Mouse (Mus musculus) liver, embryonic 13.5 days (tissue): ENCODE results near the gene Rnf39. TPM values are rescaled to one million over a fixed set of nuclear protein-coding genes. Genes with fewer than 3 reads are reported as not detected.
A peak's percentile ranks its signal among the peaks of the same experiment; 100 is the strongest.

ENCODE experiments used
- ATAC-seq: fragments of 200-750 bp; cut with Nextera tagmentation; 2 replicates; pipeline ENCODE4 v1.8.0; 2017; ENCODE audit warnings: low read depth, mild to moderate bottlenecking, moderate number of reproducible peaks, moderate library complexity
- DNase-seq: peaks from one replicate; pipeline ENCODE4 v3.0.0; 2022
- H3K27ac ChIP-seq: fragments of 300-500 bp; sonication (generic); 2 replicates; pipeline ENCODE4 v1.5.1; 2015; ENCODE audit warnings: moderate library complexity, mild to moderate bottlenecking, inconsistent platforms
- H3K27me3 ChIP-seq: fragments of 300-500 bp; sonication (generic); 2 replicates; pipeline ENCODE4 v1.6.1; 2015; ENCODE audit warnings: mild to moderate bottlenecking, inconsistent platforms
- H3K36me3 ChIP-seq: fragments of 300-500 bp; sonication (generic); 2 replicates; pipeline ENCODE4 v1.6.1; 2015; ENCODE audit warnings: mild to moderate bottlenecking, inconsistent platforms
- H3K4me1 ChIP-seq: fragments of 300-500 bp; sonication (generic); replicated peaks from 2 replicates; pipeline ENCODE4 v1.6.1; 2015; ENCODE audit warnings: inconsistent platforms
- H3K4me2 ChIP-seq: fragments of 300-500 bp; sonication (generic); 2 replicates; pipeline ENCODE4 v1.6.1; 2015; ENCODE audit warnings: inconsistent platforms, mild to moderate bottlenecking, moderate library complexity
- H3K4me3 ChIP-seq: fragments of 300-500 bp; sonication (generic); replicated peaks from 2 replicates; pipeline ENCODE4 v1.5.1; 2015; ENCODE audit warnings: mild to moderate bottlenecking, inconsistent platforms
- H3K9ac ChIP-seq: fragments of 300-500 bp; sonication (generic); 2 replicates; pipeline ENCODE4 v1.6.1; 2015; ENCODE audit warnings: mild to moderate bottlenecking, inconsistent platforms
- H3K9me3 ChIP-seq: fragments of 300-500 bp; sonication (generic); replicated peaks from 2 replicates; pipeline ENCODE4 v1.6.1; 2016; ENCODE audit warnings: inconsistent platforms
- WGBS: fragments of 180-500 bp; shearing (Covaris S2); methylation state at CpG from one replicate; pipeline ENCODE4 v1.1.7; 2015; ENCODE audit not compliant: insufficient replicate concordance; 5-methylcytosine and 5-hydroxymethylcytosine counted together
- polyA plus RNA-seq: library from polyadenylated mRNA; unstranded; fragments of >200 nt; fragmentation: Nextera tagmentation; extraction: Ambion mirVana; gene quantifications from 2 replicates; pipeline ENCODE4 v1.2.1, GENCODE M21; 2015

Rnf39 gene
- polyA plus RNA-seq, 1 experiment from 2014 or later, result not detected

- ATAC-seq (no peak), DNase-seq (no peak)
- H3K27me3 ChIP-seq, result peaks cover 28% of the 10 kb centered on the region; the same call in 1 of the 2 replicates
- 43% methylated on average over 2 of the region's 2 CpGs for WGBS
- no peak overlapping the region for H3K4me2 ChIP-seq
- no peaks in the 10 kb centered on the region for H3K9me3 ChIP-seq
- no peaks in the 10 kb centered on the region for H3K36me3 ChIP-seq
- no peak overlapping the region for H3K4me3 ChIP-seq
- no peak overlapping the region for H3K9ac ChIP-seq
- H3K27ac ChIP-seq, result no peak overlapping the region
- H3K4me1 ChIP-seq, result no peaks in the 10 kb centered on the region
Measured at GRCm38 (mm10) chr17:36912031-36912430, 30.7 kb upstream of the Rnf39 start.

DNA sequence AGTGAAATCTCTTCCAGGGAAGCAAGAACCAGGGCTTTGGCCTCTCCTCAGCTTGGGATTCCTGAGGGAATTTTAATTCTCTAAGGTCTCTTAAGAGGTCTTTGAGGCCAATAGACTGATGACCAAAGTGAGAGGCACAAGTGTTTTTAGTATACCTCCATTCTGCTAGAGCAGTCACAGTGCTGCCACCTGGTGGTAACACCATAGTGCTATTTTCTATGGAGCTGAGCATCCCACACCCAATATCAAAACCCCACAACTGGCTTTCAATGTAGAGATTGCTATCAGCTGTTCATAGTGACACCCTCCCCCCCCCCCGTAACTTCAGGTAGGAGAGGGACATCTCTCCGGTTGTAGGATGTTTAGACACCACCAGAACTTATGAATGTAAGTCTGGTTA, 28.6 kb upstream of the Rnf39 start:
- Histone ChIP-seq H3K4me3 (no peak overlapping the region), H3K27me3 (peaks cover 29% of the 10 kb centered on the region; the same call in 1 of the 2 replicates), H3K36me3 (no peaks in the 10 kb centered on the region), H3K27ac (no peak overlapping the region), H3K9ac (no peak overlapping the region), H3K4me2 (no peak overlapping the region), H3K9me3 (no peaks in the 10 kb centered on the region), H3K4me1 (no peaks in the 10 kb centered on the region)
- ATAC-seq (no peak), DNase-seq (peak; percentile 43)
- WGBS, result 19% methylated on average over 2 of the region's 2 CpGs

GRCm38 (mm10) chr17:36915076-36915475, 27.6 kb upstream of the Rnf39 start:
- Histone ChIP-seq H3K4me1 (no peaks in the 10 kb centered on the region), H3K27ac (no peak overlapping the region), H3K4me2 (no peak overlapping the region), H3K4me3 (no peak overlapping the region), H3K9me3 (no peaks in the 10 kb centered on the region), H3K36me3 (no peaks in the 10 kb centered on the region), H3K9ac (no peak overlapping the region), H3K27me3 (peaks cover 24% of the 10 kb centered on the region; the same call in 1 of the 2 replicates)
- ATAC-seq (no peak), DNase-seq (no peak)
- WGBS, result 11% methylated on average over 9 of the region's 9 CpGs

- Histone ChIP-seq H3K4me3 (no peak overlapping the region), H3K4me2 (no peak overlapping the region), H3K9ac (no peak overlapping the region), H3K4me1 (no peaks in the 10 kb centered on the region), H3K36me3 (no peaks in the 10 kb centered on the region), H3K27ac (no peak overlapping the region), H3K27me3 (peaks cover 15% of the 10 kb centered on the region; the same call in 1 of the 2 replicates), H3K9me3 (no peaks in the 10 kb centered on the region)
- ATAC-seq (no peak), DNase-seq (no peak)
- 51% methylated on average over 15 of the region's 15 CpGs for WGBS
Measured at GRCm38 (mm10) chr17:36920239-36920638, 22.5 kb upstream of the Rnf39 start.

DNA sequence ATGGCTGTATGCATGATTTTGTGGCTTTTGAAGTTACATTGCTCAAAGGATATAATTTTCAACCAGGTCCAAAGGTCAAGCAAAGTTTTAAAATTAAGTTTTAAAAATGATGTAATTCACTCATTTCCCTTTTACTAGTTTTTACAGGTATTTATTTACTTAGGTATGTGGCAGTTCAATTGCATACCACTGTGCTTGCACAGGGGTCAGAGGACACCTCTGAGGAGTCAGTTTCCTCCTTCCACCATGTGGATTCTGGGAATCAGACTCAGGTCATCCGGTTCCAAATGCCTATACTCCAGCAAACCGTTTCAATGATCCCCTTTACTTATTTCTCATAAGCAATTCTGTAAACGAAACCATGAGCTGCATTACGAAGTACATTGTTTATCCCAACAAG, 20.0 kb upstream of the Rnf39 start:
- no peak for ATAC-seq
- no peaks in the 10 kb centered on the region for H3K36me3 ChIP-seq
- H3K27me3 ChIP-seq, result no peaks in the 10 kb centered on the region
- no peak overlapping the region for H3K4me3 ChIP-seq
- H3K4me1 ChIP-seq, result no peaks in the 10 kb centered on the region
- H3K27ac ChIP-seq, result no peak overlapping the region
- H3K9me3 ChIP-seq, result no peaks in the 10 kb centered on the region
- no peak overlapping the region for H3K4me2 ChIP-seq
- no peak for DNase-seq
- WGBS, result 57% methylated on average over 4 of the region's 4 CpGs
- no peak overlapping the region for H3K9ac ChIP-seq

DNA sequence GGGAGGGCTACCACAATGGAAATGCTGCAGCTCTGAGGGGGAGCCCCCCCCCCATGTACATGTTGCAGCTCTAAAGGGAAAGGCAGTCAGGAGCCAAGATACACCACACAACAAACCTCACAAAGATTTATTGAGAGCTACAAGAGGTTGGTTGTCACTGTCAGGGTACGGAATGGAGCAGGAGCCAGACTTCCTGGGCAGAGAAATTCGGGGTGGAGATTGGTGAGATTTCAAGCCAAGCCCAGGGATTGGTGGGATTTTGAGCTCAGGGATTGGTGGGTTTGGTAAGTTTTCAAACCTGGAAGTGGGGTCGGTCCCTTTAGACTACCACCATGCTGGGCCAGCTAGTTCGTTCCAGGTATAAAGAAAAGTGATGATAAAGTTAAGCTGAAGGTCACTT, 19.2 kb upstream of the Rnf39 start:
- no peak overlapping the region for H3K4me3 ChIP-seq
- no peak overlapping the region for H3K9ac ChIP-seq
- no peaks in the 10 kb centered on the region for H3K27me3 ChIP-seq
- no peaks in the 10 kb centered on the region for H3K36me3 ChIP-seq
- WGBS, result 53% methylated on average over 4 of the region's 4 CpGs
- ATAC-seq (no peak), DNase-seq (no peak)
- no peak overlapping the region for H3K27ac ChIP-seq
- no peaks in the 10 kb centered on the region for H3K9me3 ChIP-seq
- no peaks in the 10 kb centered on the region for H3K4me1 ChIP-seq
- H3K4me2 ChIP-seq, result no peak overlapping the region

DNA sequence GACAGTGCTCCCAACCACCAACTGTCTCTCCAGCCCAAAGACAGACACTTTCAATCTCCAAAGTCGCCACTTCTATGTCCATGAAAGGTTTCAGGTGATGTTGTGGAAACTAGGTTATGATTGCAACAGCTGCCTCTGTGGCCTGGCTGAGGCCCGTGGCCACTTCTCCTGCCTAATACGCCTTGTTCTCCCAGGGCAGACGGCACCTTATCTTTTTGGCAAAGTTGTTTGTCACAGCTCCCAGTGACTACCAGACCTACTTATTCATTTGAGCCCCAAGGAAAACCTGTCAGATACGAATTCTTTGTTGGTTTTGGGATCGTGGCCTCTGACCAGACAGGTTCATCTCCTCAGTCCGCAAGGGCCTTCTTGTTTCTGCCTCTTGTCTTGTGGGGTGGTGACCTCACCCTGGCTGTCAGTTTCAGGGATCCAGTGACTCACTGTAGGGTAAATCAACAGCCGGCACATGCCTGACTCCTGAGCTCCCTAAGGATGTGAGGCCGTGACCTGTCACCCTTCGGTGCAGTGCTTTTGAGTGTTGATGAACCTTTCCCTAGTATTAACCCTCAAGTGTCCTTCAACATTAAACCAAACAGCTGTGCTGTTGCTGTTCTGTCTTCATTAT, 15.1 kb upstream of the Rnf39 start:
- Histone ChIP-seq H3K4me2 (no peak overlapping the region), H3K9me3 (no peaks in the 10 kb centered on the region), H3K4me3 (no peak overlapping the region), H3K9ac (no peak overlapping the region), H3K4me1 (no peaks in the 10 kb centered on the region), H3K27me3 (no peaks in the 10 kb centered on the region), H3K27ac (no peak overlapping the region), H3K36me3 (no peaks in the 10 kb centered on the region)
- no peak for ATAC-seq
- 50% methylated on average over 10 of the region's 10 CpGs for WGBS
- no peak for DNase-seq

DNA sequence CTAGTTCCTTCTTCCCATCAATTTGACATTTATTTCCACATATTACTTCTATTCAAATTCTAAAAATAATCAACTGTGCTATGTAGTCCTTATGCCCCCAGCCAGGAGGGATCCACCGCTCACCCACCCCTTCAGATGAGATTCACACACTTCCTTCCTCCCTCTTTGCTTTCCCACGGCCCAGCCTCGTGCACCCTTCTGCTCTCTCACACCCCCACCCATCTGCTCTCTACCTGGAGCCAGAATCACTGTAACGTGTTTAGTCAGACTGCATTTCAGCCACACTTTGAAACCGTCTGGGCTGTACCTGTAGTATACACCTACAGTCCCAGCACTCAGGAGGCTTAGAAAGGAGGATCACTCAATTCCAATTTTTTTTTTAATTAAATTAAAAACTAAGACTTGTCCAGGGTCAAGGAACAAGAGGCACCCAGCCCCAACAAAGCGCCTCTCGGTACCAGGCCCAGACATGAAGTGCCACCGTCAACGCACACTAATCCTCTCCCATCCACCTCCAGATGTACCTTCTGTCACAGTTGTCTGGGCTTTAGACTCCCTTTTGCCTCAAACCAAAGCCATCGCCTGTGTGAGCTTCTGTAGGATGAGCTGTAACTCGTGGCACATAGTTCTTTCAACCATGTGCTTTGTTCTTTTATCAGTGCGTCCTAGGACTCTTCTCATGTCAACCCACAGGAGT, 13.3 kb upstream of the Rnf39 start:
- Histone ChIP-seq H3K9me3 (no peaks in the 10 kb centered on the region), H3K27me3 (no peaks in the 10 kb centered on the region), H3K4me1 (no peaks in the 10 kb centered on the region), H3K27ac (no peak overlapping the region), H3K36me3 (no peaks in the 10 kb centered on the region), H3K4me3 (no peak overlapping the region), H3K4me2 (no peak overlapping the region), H3K9ac (no peak overlapping the region)
- DNase-seq (no peak), ATAC-seq (no peak)
- 52% methylated on average over 12 of the region's 12 CpGs for WGBS

- no peak overlapping the region for H3K27ac ChIP-seq
- H3K4me3 ChIP-seq, result no peak overlapping the region
- H3K9ac ChIP-seq, result no peak overlapping the region
- no peak for ATAC-seq
- WGBS, result 50% methylated on average over 6 of the region's 6 CpGs
- no peaks in the 10 kb centered on the region for H3K4me1 ChIP-seq
- H3K4me2 ChIP-seq, result no peak overlapping the region
- no peaks in the 10 kb centered on the region for H3K27me3 ChIP-seq
- no peaks in the 10 kb centered on the region for H3K9me3 ChIP-seq
- DNase-seq, result no peak
- no peaks in the 10 kb centered on the region for H3K36me3 ChIP-seq
Measured at GRCm38 (mm10) chr17:36930233-36930632, 12.5 kb upstream of the Rnf39 start.

DNA sequence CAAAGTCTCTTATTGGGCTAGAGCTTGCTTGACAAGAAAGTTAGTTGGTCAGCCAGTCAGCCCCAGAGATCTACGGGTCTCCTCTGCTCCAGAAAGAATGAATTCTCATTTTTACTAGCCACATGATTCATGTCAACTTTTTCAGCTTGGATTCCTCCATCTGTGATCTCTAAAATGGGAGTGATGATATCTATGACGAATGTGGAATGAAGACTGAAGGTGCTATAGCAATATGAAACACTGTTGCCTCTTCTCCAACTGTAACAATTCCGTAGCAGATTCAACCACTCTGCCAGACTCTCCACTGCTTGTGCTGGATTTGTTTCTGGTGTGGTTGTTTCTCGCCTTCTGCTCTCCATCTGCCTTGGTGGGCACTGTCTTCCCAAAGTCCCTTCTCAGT, 11.6 kb upstream of the Rnf39 start:
- ATAC-seq, result no peak
- H3K4me3 ChIP-seq, result no peak overlapping the region
- no peaks in the 10 kb centered on the region for H3K27me3 ChIP-seq
- WGBS, result 48% methylated on average over 4 of the region's 4 CpGs
- H3K4me2 ChIP-seq, result no peak overlapping the region
- H3K4me1 ChIP-seq, result no peaks in the 10 kb centered on the region
- no peaks in the 10 kb centered on the region for H3K9me3 ChIP-seq
- H3K36me3 ChIP-seq, result no peaks in the 10 kb centered on the region
- no peak overlapping the region for H3K9ac ChIP-seq
- DNase-seq, result no peak
- no peak overlapping the region for H3K27ac ChIP-seq

DNA sequence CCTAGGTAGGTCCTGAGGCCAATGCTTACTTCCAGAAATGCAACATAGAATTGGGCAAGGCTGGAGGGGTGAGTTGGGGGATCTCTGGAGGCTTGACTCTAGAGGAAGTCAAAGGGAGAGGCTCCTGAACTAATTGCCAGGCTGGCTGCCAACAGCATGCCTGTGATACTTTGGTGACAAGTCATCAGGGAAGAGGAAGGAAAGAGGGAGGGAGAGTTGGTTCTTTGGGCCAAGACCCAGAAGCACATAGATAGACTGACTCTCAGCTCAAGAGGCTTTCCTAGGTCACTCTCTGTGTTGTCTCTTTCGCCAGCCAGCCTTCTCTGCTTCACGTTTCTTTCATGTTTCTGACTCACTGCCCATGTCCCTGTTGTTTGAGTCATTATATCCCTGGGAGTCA, 10.9 kb upstream of the Rnf39 start:
- H3K36me3 ChIP-seq, result no peaks in the 10 kb centered on the region
- H3K9ac ChIP-seq, result no peak overlapping the region
- ATAC-seq, result no peak
- H3K4me2 ChIP-seq, result no peak overlapping the region
- H3K4me3 ChIP-seq, result no peak overlapping the region
- no peaks in the 10 kb centered on the region for H3K4me1 ChIP-seq
- no peak overlapping the region for H3K27ac ChIP-seq
- no peaks in the 10 kb centered on the region for H3K9me3 ChIP-seq
- DNase-seq, result no peak
- 46% methylated on average over 2 of the region's 2 CpGs for WGBS
- no peaks in the 10 kb centered on the region for H3K27me3 ChIP-seq

GRCm38 (mm10) chr17:36938056-36938455, 4.7 kb upstream of the Rnf39 start:
- 0 out of 2 replicates have a peak, but pooled peaks cover 2% of the 10 kb centered on the region for H3K4me1 ChIP-seq
- WGBS, result 54% methylated on average over 2 of the region's 2 CpGs
- H3K4me3 ChIP-seq, result no peak overlapping the region
- DNase-seq (no peak), ATAC-seq (no peak)
- H3K27ac ChIP-seq, result no peak overlapping the region
- H3K27me3 ChIP-seq, result peaks cover 46% of the 10 kb centered on the region
- no peaks in the 10 kb centered on the region for H3K9me3 ChIP-seq
- H3K4me2 ChIP-seq, result no peak overlapping the region
- no peak overlapping the region for H3K9ac ChIP-seq
- H3K36me3 ChIP-seq, result no peaks in the 10 kb centered on the region
